Mouse (Mus musculus) CH12.LX (cell line): ENCODE data around the gene C8a.

ENCODE experiments used
- CTCF ChIP-seq, 2 experiments: IDR thresholded peaks in 1 of 2; conservative IDR thresholded peaks in 1 of 2; 2 replicates each; pipeline ENCODE4 v1.5.1; 2011 to 2012; ENCODE audit warnings: low read depth in 2 of 2, low read length in 2 of 2, improper control_type of control experiment in 1 of 2, inconsistent platforms in 1 of 2, mild to moderate bottlenecking in 1 of 2, moderate library complexity in 1 of 2
- GABPA ChIP-seq: IDR thresholded peaks from 2 replicates; pipeline ENCODE4 v1.6.1; 2012; ENCODE audit warnings: low read depth, low read length, improper control_type of control experiment, inconsistent platforms; ENCODE audit not compliant: insufficient replicate concordance
- JUND ChIP-seq: conservative IDR thresholded peaks from 2 replicates; pipeline ENCODE4 v1.6.1; 2011; ENCODE audit warnings: low read depth, low read length, improper control_type of control experiment
- KAT2A ChIP-seq: IDR thresholded peaks from 2 replicates; pipeline ENCODE4 v1.6.1; 2012; ENCODE audit warnings: low read length, improper control_type of control experiment, inconsistent platforms; ENCODE audit not compliant: insufficient replicate concordance
- SIN3A ChIP-seq: IDR thresholded peaks from 2 replicates; pipeline ENCODE4 v1.6.1; 2012; ENCODE audit warnings: low read length, improper control_type of control experiment, inconsistent platforms
- ZKSCAN1 ChIP-seq: IDR thresholded peaks from 2 replicates; pipeline ENCODE4 v1.6.1; 2012; ENCODE audit warnings: low read depth, inconsistent platforms, low read length, improper control_type of control experiment, borderline replicate concordance

DNA sequence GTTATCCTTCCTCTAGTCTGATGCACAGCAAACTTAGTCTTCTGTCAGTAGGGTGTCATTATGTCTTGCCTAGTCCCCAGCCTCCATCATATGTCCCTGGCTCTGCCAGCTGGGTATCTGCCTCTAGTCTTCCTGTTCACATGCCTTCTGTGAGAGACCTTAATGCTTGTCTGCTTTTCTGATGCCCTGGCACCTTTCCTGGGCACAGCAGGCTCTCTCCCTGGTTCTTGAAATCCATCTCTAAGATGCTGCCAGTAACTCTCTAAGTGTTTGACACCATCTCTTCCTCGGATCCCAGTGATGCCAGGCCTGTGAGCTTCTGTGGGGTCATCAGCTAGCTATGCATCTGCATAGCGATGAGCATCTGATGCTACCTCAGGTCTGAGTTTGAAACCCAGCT lies 26.6 kb upstream of the C8a start:
- TF ChIP-seq KAT2A (no peak), JUND (no peak), CTCF (conservative IDR thresholded peaks at IDR 0.05 in 1 of 2, IDR thresholded peaks at IDR 0.05 in 1 of 2; ENCODE audit: low read depth in 2 of 2, low read length in 2 of 2) (no peak), GABPA (no peak), SIN3A (no peak), ZKSCAN1 (no peak)
